Mouse (Mus musculus): ENCODE measurements around the gene Rab20.

GRCm38 (mm10) chr8:11481876-11482275, 3.4 kb upstream of the Rab20 start:
- TF ChIP-seq CTCF (IDR thresholded peaks at IDR 0.05; ENCODE audit: borderline replicate concordance, insufficient read depth, low read length): no peak
- TF ChIP-seq POLR2A (IDR thresholded peaks at IDR 0.05; ENCODE audit: low read depth, low read length): no peak
